8 mouse cellular contexts compared by ENCODE assay signal in genomic region chr9:63757865-63758440, GRCm38 (mm10). TPM values are rescaled to one million over a fixed set of nuclear protein-coding genes. Genes with fewer than 3 reads are reported as not detected.
DNase-seq lines count a peak whose midpoint lies in the region; ATAC-seq and TF ChIP-seq lines count a peak whose summit lies in the region.

Gene Smad3, minus strand, starts transcription at chr9:63757994.

- DNase-seq in MN1 (ENCODE audit: low spot score) = peak; percentile 82
- DNase-seq in cerebellum, adult 8-10 months = peak; percentile 71
- DNase-seq in forelimb bud, embryonic 11.5 days (ENCODE audit: low read depth, low spot score) = peak; percentile 92
- peak; percentile 94 for DNase-seq in heart, postnatal 4 days
- DNase-seq in layer of hippocampus, adult 9-11 months = peak; percentile 90
- DNase-seq in ovary, adult 18-20 months (ENCODE audit: low spot score) = peak; percentile 98
- DNase-seq in thymus, adult 2 months = peak; percentile 89

- ATAC-seq in lung, embryonic 16.5 days (ENCODE audit: low read depth) = peak; percentile 95

- 0 out of 2 replicates have a peak, but pooled peaks have one; percentile 16 for TF ChIP-seq CTCF in thymus, adult 2 months (IDR thresholded peaks at IDR 0.05; ENCODE audit: borderline replicate concordance, control insufficient read depth, extremely low read depth, insufficient read depth, low read length, poor library complexity)

- no peaks in the 10 kb centered on the region for H3K36me3 ChIP-seq in lung, embryonic 16.5 days (ENCODE audit: control insufficient read depth, insufficient read depth, low read length)
- no peaks in the 10 kb centered on the region for H3K36me3 ChIP-seq in thymus, adult 2 months (ENCODE audit: control insufficient read depth, insufficient read depth, low read length)

- H3K9me3 ChIP-seq in lung, embryonic 16.5 days (ENCODE audit: control insufficient read depth, low read length) = peaks cover 4% of the 10 kb centered on the region

- peak within 1 kb of the TSS; percentile 97 for H3K9ac ChIP-seq in lung, embryonic 16.5 days (ENCODE audit: low read length)

- peak within 1 kb of the TSS; percentile 85 for H3K4me2 ChIP-seq in lung, embryonic 16.5 days (ENCODE audit: low read depth, low read length)

- peak; percentile 51; the same call in 1 of the 2 replicates for TF ChIP-seq POLR2A in thymus, adult 2 months (IDR thresholded peaks at IDR 0.05; ENCODE audit: control insufficient read depth, extremely low read depth, insufficient read depth, low read length, poor library complexity)

- 0% methylated on average over 50 of the region's 59 CpGs for WGBS in lung, embryonic 16.5 days
- under 1% methylated on average over 59 of the region's 59 CpGs for WGBS in thymus, adult 2 months

- H3K4me3 ChIP-seq in lung, embryonic 16.5 days (ENCODE audit: low read length) = peak within 1 kb of the TSS; percentile 89
- H3K4me3 ChIP-seq in thymus, adult 2 months (ENCODE audit: control insufficient read depth, insufficient read depth, low read length) = peak within 1 kb of the TSS; percentile 84

- H3K27ac ChIP-seq in lung, embryonic 16.5 days (ENCODE audit: low read length) = peak within 1 kb of the TSS; percentile 99
- peak within 1 kb of the TSS; percentile 86 for H3K27ac ChIP-seq in thymus, adult 2 months (ENCODE audit: control insufficient read depth, insufficient read depth, low read length)

- H3K27me3 ChIP-seq in lung, embryonic 16.5 days (ENCODE audit: control insufficient read depth, insufficient read depth, low read depth, low read length) = no peaks in the 10 kb centered on the region
- H3K27me3 ChIP-seq in thymus, adult 2 months (ENCODE audit: control insufficient read depth, insufficient read depth, low read length) = no peaks in the 10 kb centered on the region

- peaks cover 44% of the 10 kb centered on the region for H3K4me1 ChIP-seq in lung, embryonic 16.5 days (replicated peaks; ENCODE audit: control insufficient read depth, insufficient read depth, low read length)
- H3K4me1 ChIP-seq in thymus, adult 2 months (replicated peaks; ENCODE audit: control insufficient read depth, insufficient read depth, low read length) = peaks cover 55% of the 10 kb centered on the region

RNA-seq across cellular contexts. Expression of gene Smad3, which starts in this region (rescaled TPM):
- total RNA-seq in heart, postnatal 4 days (2021) = 10 to 100 TPM; 20.7 to 20.9 TPM
- polyA plus RNA-seq in lung, embryonic 16.5 days (2015; fragmentation: Nextera tagmentation; extraction: Ambion mirVana) = 18.0 and 19.5 TPM in 2 replicates
- 63.4 and 70.9 TPM in 2 replicates for polyA plus RNA-seq in thymus, adult 2 months (2012; rRNA removed)

Comparison
In these comparisons a context has a peak if more than half of its experiments do, and no peak if none do; other contexts are left out.
1. Peak in every context shown above with its lines: DNase-seq, ATAC-seq, H3K4me3 ChIP-seq and H3K27ac ChIP-seq.